In genomic region chr13:54397069-54397468, GRCm38 (mm10) we compare ENCODE assay signal across 24 mouse cellular contexts. TPM values are rescaled to one million over a fixed set of nuclear protein-coding genes. Genes with fewer than 3 reads are reported as not detected.
"Had no signal": no experiment of that assay in that cellular context is flagged by ENCODE, and none has a peak within 500 bp of the region (broad histone marks: within the 10 kb centered on the region; RNA-seq: fewer than 3 reads in every experiment).

No protein-coding gene starts in this region.

- H3K4me2 ChIP-seq: intestine, embryonic 15.5 days; kidney, embryonic 15.5 days; limb, embryonic 12.5 days; limb, embryonic 15.5 days; liver, embryonic 11.5 days; lung, embryonic 14.5 days; midbrain, embryonic 11.5 days; neural tube, embryonic 13.5 days; stomach, embryonic 15.5 days had no signal

- H3K36me3 ChIP-seq: intestine, embryonic 15.5 days; kidney, embryonic 15.5 days; limb, embryonic 12.5 days; limb, embryonic 15.5 days; neural tube, embryonic 13.5 days; stomach, embryonic 15.5 days had no signal

- H3K4me3 ChIP-seq: intestine, embryonic 15.5 days; kidney, embryonic 15.5 days; limb, embryonic 12.5 days; limb, embryonic 15.5 days; megakaryocyte, embryonic 14.5 days; myocyte; neural tube, embryonic 13.5 days; stomach, embryonic 15.5 days had no signal

- H3K9ac ChIP-seq: intestine, embryonic 15.5 days; kidney, embryonic 15.5 days; limb, embryonic 12.5 days; limb, embryonic 15.5 days; liver, embryonic 14.5 days; liver, postnatal 0 days; lung, embryonic 14.5 days; neural tube, embryonic 13.5 days; stomach, embryonic 15.5 days had no signal

- H3K27me3 ChIP-seq: intestine, embryonic 15.5 days; kidney, embryonic 15.5 days; limb, embryonic 12.5 days; limb, embryonic 15.5 days; neural tube, embryonic 13.5 days; stomach, embryonic 15.5 days had no signal

- H3K4me1 ChIP-seq: intestine, embryonic 15.5 days; kidney, embryonic 15.5 days; limb, embryonic 12.5 days; limb, embryonic 15.5 days; neural tube, embryonic 13.5 days; stomach, embryonic 15.5 days had no signal

- H3K27ac ChIP-seq: intestine, embryonic 15.5 days; kidney, embryonic 15.5 days; limb, embryonic 12.5 days; limb, embryonic 15.5 days; liver, embryonic 14.5 days; neural tube, embryonic 13.5 days; stomach, embryonic 15.5 days had no signal

- DNase-seq: kidney, adult 11 months; kidney, adult 8-10 months; kidney, postnatal 10 days; kidney, postnatal 36 days; left cerebral cortex, postnatal 4 days; liver, postnatal 0 days; lung, embryonic 14.5 days; retina, postnatal 1 day; right cerebral cortex, postnatal 25 days; spleen, adult 18-20 months; thymus, postnatal 25 days had no signal

- ATAC-seq: intestine, embryonic 15.5 days; liver, postnatal 0 days; lung, postnatal 0 days had no signal

- H3K9me3 ChIP-seq: intestine, embryonic 15.5 days; kidney, embryonic 15.5 days; limb, embryonic 12.5 days; limb, embryonic 15.5 days; megakaryocyte, embryonic 14.5 days; neural tube, embryonic 13.5 days; stomach, embryonic 15.5 days had no signal

RNA-seq across cellular contexts. Expression of gene Cplx2, which starts 25.9 kb away (rescaled TPM):
- total RNA-seq: monocyte, adult 5-6 weeks had no signal
